ENCODE assay signal across 8 mouse cellular contexts in the genomic region with DNA sequence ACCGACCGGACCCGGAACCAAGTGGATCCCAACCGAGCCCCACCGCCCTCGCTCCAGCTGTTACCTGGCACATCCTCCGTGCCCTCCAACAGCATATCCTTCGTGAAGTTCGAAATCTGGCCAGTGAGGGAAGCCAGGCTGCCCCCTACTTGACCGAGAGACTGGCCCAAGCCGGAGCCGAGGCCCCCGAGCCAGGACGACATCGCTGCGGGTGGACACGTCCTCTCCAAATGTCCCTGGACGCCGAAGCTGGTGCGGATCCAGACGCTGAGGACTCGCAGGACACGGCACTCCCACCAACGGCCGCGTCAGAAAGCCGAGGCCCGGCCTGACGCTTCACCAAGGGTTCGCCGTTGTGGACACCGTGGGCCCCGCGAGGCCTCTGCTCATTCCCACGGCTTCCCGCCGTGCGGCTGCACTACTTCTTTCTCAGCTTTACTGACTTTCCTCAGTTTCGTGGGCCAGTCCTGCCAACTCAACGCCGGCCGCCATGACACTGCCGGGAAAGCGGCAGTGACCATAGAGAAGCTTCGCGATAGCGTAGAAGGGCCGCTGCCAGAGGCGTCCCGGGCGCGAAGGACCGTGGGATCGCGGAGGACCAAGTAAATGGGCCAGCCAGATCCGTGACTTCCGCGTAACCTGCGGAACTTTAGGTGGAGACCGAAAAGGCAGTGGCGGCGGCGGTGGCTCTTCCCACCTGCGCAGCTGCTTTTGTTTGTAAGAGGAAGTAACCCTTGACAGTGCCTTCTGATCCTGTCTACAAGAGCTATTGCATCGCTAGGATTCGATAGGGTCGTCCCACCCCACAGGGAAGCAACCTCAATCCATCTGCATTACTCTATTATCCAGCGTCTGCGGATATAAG. TPM values are rescaled to one million over a fixed set of nuclear protein-coding genes. Genes with fewer than 3 reads are reported as not detected.
DNase-seq lines count a peak whose midpoint lies in the region; ATAC-seq and TF ChIP-seq lines count a peak whose summit lies in the region.

A gene (minus strand): TSS at position 642 of the 865 bp plus-strand sequence.

- H3K4me3 ChIP-seq in MEL (ENCODE audit: control insufficient read depth in 1 of 2, insufficient read depth in 1 of 2, low read depth in 2 of 2, low read length in 2 of 2) = peak within 1 kb of the TSS; percentile 92 to 99
- peak within 1 kb of the TSS; percentile 89 for H3K4me3 ChIP-seq in forebrain, postnatal 0 days (ENCODE audit: low read depth, low read length)
- H3K4me3 ChIP-seq in layer of hippocampus, adult 2 months = peak within 1 kb of the TSS; percentile 98
- peak within 1 kb of the TSS; percentile 95 for H3K4me3 ChIP-seq in lung, adult 2 months (replicated peaks; ENCODE audit: extremely low read depth, low read depth, low read length)
- peak within 1 kb of the TSS; percentile 84 for H3K4me3 ChIP-seq in neural tube, embryonic 15.5 days (replicated peaks)

- peak in 1 of 2 experiments; percentile 49; a peak in 2 of 4 replicates for TF ChIP-seq EP300 in MEL (IDR thresholded peaks at IDR 0.05; ENCODE audit: low read depth in 1 of 2, low read length in 2 of 2)

- TF ChIP-seq POLR2A in MEL (IDR thresholded peaks at IDR 0.05; ENCODE audit: control insufficient read depth in 1 of 2, insufficient read depth in 1 of 2, low read depth in 1 of 2, low read length in 2 of 2, poor library complexity in 1 of 2) = peak; percentile 87 to 89
- peak; percentile 86 for TF ChIP-seq POLR2A in lung, adult 2 months (IDR thresholded peaks at IDR 0.05; ENCODE audit: borderline replicate concordance, extremely low read depth, low read depth, low read length)

- peak; percentile 98 for ATAC-seq in forebrain, postnatal 0 days
- ATAC-seq in neural tube, embryonic 15.5 days (ENCODE audit: low FRiP score) = peak; percentile 97

- under 1% methylated on average over 69 of the region's 69 CpGs for WGBS in forebrain, postnatal 0 days
- WGBS in lung, adult 2 months = under 1% methylated on average over 69 of the region's 69 CpGs
- WGBS in neural tube, embryonic 15.5 days = under 1% methylated on average over 69 of the region's 69 CpGs

- H3K4me1 ChIP-seq in MEL (ENCODE audit: control insufficient read depth in 1 of 2, insufficient read depth in 2 of 2, low read length in 2 of 2) = peaks cover 14 to 29% of the 10 kb centered on the region in 2 experiments
- peaks cover 19% of the 10 kb centered on the region for H3K4me1 ChIP-seq in forebrain, postnatal 0 days (ENCODE audit: insufficient read depth)
- H3K4me1 ChIP-seq in lung, adult 2 months (ENCODE audit: control insufficient read depth, insufficient read depth, low read length) = peaks cover 7% of the 10 kb centered on the region; the same call in 1 of the 2 replicates
- peaks cover 27% of the 10 kb centered on the region for H3K4me1 ChIP-seq in neural tube, embryonic 15.5 days

- no peaks in the 10 kb centered on the region for H3K27me3 ChIP-seq in MEL (ENCODE audit: control insufficient read depth in 1 of 2, insufficient read depth in 2 of 2, low read length in 2 of 2)
- no peaks in the 10 kb centered on the region for H3K27me3 ChIP-seq in forebrain, postnatal 0 days (ENCODE audit: insufficient read depth, low read length)
- H3K27me3 ChIP-seq in neural tube, embryonic 15.5 days (replicated peaks) = no peaks in the 10 kb centered on the region

- peak within 1 kb of the TSS; percentile 79 for H3K27ac ChIP-seq in MEL (ENCODE audit: control insufficient read depth, low read depth, low read length)
- H3K27ac ChIP-seq in forebrain, postnatal 0 days (ENCODE audit: low read depth, low read length) = peak within 1 kb of the TSS; percentile 87
- H3K27ac ChIP-seq in layer of hippocampus, adult 2 months = peak within 1 kb of the TSS; percentile 94
- H3K27ac ChIP-seq in neural tube, embryonic 15.5 days (replicated peaks) = peak within 1 kb of the TSS; percentile 91

- no peak for TF ChIP-seq RAD21 in MEL (IDR thresholded peaks at IDR 0.05; ENCODE audit: low read depth, low read length)

- peak within 1 kb of the TSS; percentile 83 for H3K4me2 ChIP-seq in forebrain, postnatal 0 days (ENCODE audit: low read depth)
- peak within 1 kb of the TSS; percentile 62 for H3K4me2 ChIP-seq in neural tube, embryonic 15.5 days

- H3K79me2 ChIP-seq in MEL (ENCODE audit: control insufficient read depth, insufficient read depth, low read length, poor library complexity) = peaks cover 36% of the 10 kb centered on the region

- peaks cover 0 to 41% of the 10 kb centered on the region in 2 experiments; a peak in 2 of 4 replicates for H3K36me3 ChIP-seq in MEL (ENCODE audit: control insufficient read depth in 1 of 2, insufficient read depth in 2 of 2, low read length in 2 of 2)
- no peaks in the 10 kb centered on the region for H3K36me3 ChIP-seq in forebrain, postnatal 0 days (ENCODE audit: insufficient read depth)
- H3K36me3 ChIP-seq in neural tube, embryonic 15.5 days = peaks cover 6% of the 10 kb centered on the region

- DNase-seq in MEL (ENCODE audit: low read depth, low spot score) = peak; percentile 95
- DNase-seq in cerebellum, adult 18-20 months = peak; percentile 92 to 94
- DNase-seq in forebrain, postnatal 0 days = peak; percentile 93
- peak; percentile 91 for DNase-seq in heart, postnatal 4 days
- peak; percentile 90 to 91 for DNase-seq in layer of hippocampus, adult 2 months (ENCODE audit: low spot score in 2 of 2)
- DNase-seq in lung, adult 2 months = peak; percentile 87
- peak; percentile 89 for DNase-seq in testis, postnatal 10 days (ENCODE audit: low spot score)

- TF ChIP-seq CTCF in MEL (IDR thresholded peaks at IDR 0.05 in 2 of 3, conservative IDR thresholded peaks at IDR 0.05 in 1 of 3; ENCODE audit: control insufficient read depth in 1 of 3, insufficient read depth in 1 of 3, low read depth in 2 of 3, low read length in 3 of 3, poor library complexity in 1 of 3, severe bottlenecking in 1 of 3) = no peak
- TF ChIP-seq CTCF in forebrain, postnatal 0 days (IDR thresholded peaks at IDR 0.05; ENCODE audit: low read depth) = no peak
- no peak for TF ChIP-seq CTCF in layer of hippocampus, adult 2 months (conservative IDR thresholded peaks at IDR 0.05)
- TF ChIP-seq CTCF in lung, adult 2 months (IDR thresholded peaks at IDR 0.05; ENCODE audit: insufficient read depth, low read length) = no peak

- H3K9ac ChIP-seq in MEL (ENCODE audit: control insufficient read depth, low read depth, low read length, poor library complexity, severe bottlenecking) = peak within 1 kb of the TSS; percentile 99
- peak within 1 kb of the TSS; percentile 76 for H3K9ac ChIP-seq in forebrain, postnatal 0 days
- H3K9ac ChIP-seq in neural tube, embryonic 15.5 days (replicated peaks) = peak within 1 kb of the TSS; percentile 80

- H3K9me3 ChIP-seq in MEL (replicated peaks; ENCODE audit: insufficient read depth, low read length) = no peaks in the 10 kb centered on the region
- no peaks in the 10 kb centered on the region for H3K9me3 ChIP-seq in forebrain, postnatal 0 days (ENCODE audit: low read length)
- H3K9me3 ChIP-seq in neural tube, embryonic 15.5 days (replicated peaks) = no peaks in the 10 kb centered on the region

TF ChIP-seq in MEL, 35 proteins besides CTCF, POLR2A, EP300 and RAD21 (continues in another document):
- TF ChIP-seq MYB (IDR thresholded peaks at IDR 0.05; ENCODE audit: low read depth, low read length) (no peak; the same call in 1 of the 2 replicates), KAT2A (conservative IDR thresholded peaks at IDR 0.05; ENCODE audit: low read depth, low read length) (peak; percentile 58; the same call in 1 of the 2 replicates), TBP (IDR thresholded peaks at IDR 0.05; ENCODE audit: low read depth, low read length) (peak; percentile 90), SIN3A (IDR thresholded peaks at IDR 0.05; ENCODE audit: low read length) (peak; percentile 89; the same call in 1 of the 2 replicates), ZNF384 (IDR thresholded peaks at IDR 0.05; ENCODE audit: low read depth, low read length) (no peak), POLR2AphosphoS2 (IDR thresholded peaks at IDR 0.05; ENCODE audit: low read length) (peak; percentile 70; the same call in 1 of the 2 replicates), TAL1 (IDR thresholded peaks at IDR 0.05; ENCODE audit: low read length) (no peak), MAX (IDR thresholded peaks at IDR 0.05; ENCODE audit: low read length) (no peak; the same call in 1 of the 2 replicates), CHD1 (IDR thresholded peaks at IDR 0.05; ENCODE audit: low read depth, low read length) (no peak), BHLHE40 (IDR thresholded peaks at IDR 0.05; ENCODE audit: borderline replicate concordance, low read depth, low read length) (no peak), SMC3 (IDR thresholded peaks at IDR 0.05; ENCODE audit: low read depth, low read length) (no peak), MEF2A (IDR thresholded peaks at IDR 0.05; ENCODE audit: extremely low read depth, insufficient replicate concordance, low read depth, low read length, poor library complexity, severe bottlenecking) (peak; percentile 34; the same call in 1 of the 2 replicates), USF1 (IDR thresholded peaks at IDR 0.05; ENCODE audit: low read depth, low read length) (peak; percentile 33; the same call in 1 of the 2 replicates), TCF12 (IDR thresholded peaks at IDR 0.05; ENCODE audit: low read depth, low read length) (peak; percentile 84), MAZ (IDR thresholded peaks at IDR 0.05; ENCODE audit: low read depth, low read length) (no peak), NRF1 (IDR thresholded peaks at IDR 0.05; ENCODE audit: insufficient read depth, low read depth, low read length, poor library complexity, severe bottlenecking) (peak; percentile 48; the same call in 1 of the 2 replicates), ZMIZ1 (IDR thresholded peaks at IDR 0.05; ENCODE audit: low read depth, low read length) (peak; percentile 87; the same call in 1 of the 2 replicates), ELF1 (IDR thresholded peaks at IDR 0.05; ENCODE audit: low read depth, low read length) (peak; percentile 94), MYC (IDR thresholded peaks at IDR 0.05; ENCODE audit: low read depth, low read length) (no peak), GATA1 (IDR thresholded peaks at IDR 0.05; ENCODE audit: low read depth, low read length) (no peak), MXI1 (IDR thresholded peaks at IDR 0.05; ENCODE audit: low read depth, low read length) (peak; percentile 64; the same call in 1 of the 2 replicates)

RNA-seq across cellular contexts. Expression of the gene that starts here (rescaled TPM):
- total RNA-seq in MEL (2012; rRNA removed) = 9.8 and 10.4 TPM in 2 replicates
- polyA plus RNA-seq in MEL (2012; ENCODE audit: insufficient read depth in 1 of 2, insufficient read length in 2 of 2, low read depth in 1 of 2, low replicate concordance in 2 of 2, missing spikeins in 1 of 2) = 1 to 10 TPM in 1 of 2 experiments, not detected in 1; 7.6 TPM
- total RNA-seq in forebrain, postnatal 0 days (2014; rRNA removed) = 17.2 and 20.4 TPM in 2 replicates
- 11.1 and 17.1 TPM in 2 replicates for polyA plus RNA-seq in forebrain, postnatal 0 days (2015; fragmentation: Nextera tagmentation; extraction: Ambion mirVana)
- total RNA-seq in heart, postnatal 4 days (2021) = 10 to 100 TPM; 29.9 to 31.2 TPM
- 10 to 100 TPM; 31.8 to 32.9 TPM for total RNA-seq in layer of hippocampus, adult 2 months (2021)
- polyA plus RNA-seq in lung, adult 2 months (2012; rRNA removed) = 4.2 and 5.1 TPM in 2 replicates
- 23.8 and 25.0 TPM in 2 replicates for polyA plus RNA-seq in neural tube, embryonic 15.5 days (2015; fragmentation: Nextera tagmentation; extraction: Ambion mirVana)

Comparison
In these comparisons a context has a peak if more than half of its experiments do, and no peak if none do; other contexts are left out.
1. Peak in every context shown above with its lines: DNase-seq, ATAC-seq, H3K4me3 ChIP-seq and H3K27ac ChIP-seq.